Mouse (Mus musculus): ENCODE measurements around the gene Fbln1. TPM values are rescaled to one million over a fixed set of nuclear protein-coding genes. Genes with fewer than 3 reads are reported as not detected.

Fbln1 gene
- polyA plus RNA-seq, 1 experiment = 50.4 TPM

Other genes with a start within 250 kb of the Fbln1 start
- 18.6 and 22.5 TPM in 2 replicates for gene 5031439G07Rik, start 217.4 kb upstream of the Fbln1 start, polyA plus RNA-seq (2012; rRNA removed)
- gene Upk3a, start 188.8 kb upstream of the Fbln1 start, polyA plus RNA-seq (2012; rRNA removed) = 0.82 and 1.7 TPM in 2 replicates
- 13.1 and 13.6 TPM in 2 replicates for gene Fam118a, start 177.0 kb upstream of the Fbln1 start, polyA plus RNA-seq (2012; rRNA removed)
- gene Smc1b, start 74.0 kb upstream of the Fbln1 start, polyA plus RNA-seq (2012; rRNA removed) = 0.09 TPM in 1 of 2 replicates, not detected in the other
- gene Ribc2, start 73.9 kb upstream of the Fbln1 start, polyA plus RNA-seq (2012; rRNA removed) = 0.08 and 0.33 TPM in 2 replicates
- gene Atxn10, start 130.3 kb downstream of the Fbln1 start, polyA plus RNA-seq (2012; rRNA removed) = 80.2 and 103 TPM in 2 replicates

Data from gonadal fat pad, adult 2 months (tissue).